Mouse (Mus musculus) adrenal gland, adult (tissue): ENCODE data around the gene Eif2b2.

Experiments used
- DNase-seq, 2 experiments: peaks; one replicate each; pipeline ENCODE4 v3.0.0; 2022 to 2023; ENCODE audit warnings: low spot score in 1 of 2; ENCODE audit not compliant: inconsistent age in 2 of 2

Eif2b2 gene

DNA sequence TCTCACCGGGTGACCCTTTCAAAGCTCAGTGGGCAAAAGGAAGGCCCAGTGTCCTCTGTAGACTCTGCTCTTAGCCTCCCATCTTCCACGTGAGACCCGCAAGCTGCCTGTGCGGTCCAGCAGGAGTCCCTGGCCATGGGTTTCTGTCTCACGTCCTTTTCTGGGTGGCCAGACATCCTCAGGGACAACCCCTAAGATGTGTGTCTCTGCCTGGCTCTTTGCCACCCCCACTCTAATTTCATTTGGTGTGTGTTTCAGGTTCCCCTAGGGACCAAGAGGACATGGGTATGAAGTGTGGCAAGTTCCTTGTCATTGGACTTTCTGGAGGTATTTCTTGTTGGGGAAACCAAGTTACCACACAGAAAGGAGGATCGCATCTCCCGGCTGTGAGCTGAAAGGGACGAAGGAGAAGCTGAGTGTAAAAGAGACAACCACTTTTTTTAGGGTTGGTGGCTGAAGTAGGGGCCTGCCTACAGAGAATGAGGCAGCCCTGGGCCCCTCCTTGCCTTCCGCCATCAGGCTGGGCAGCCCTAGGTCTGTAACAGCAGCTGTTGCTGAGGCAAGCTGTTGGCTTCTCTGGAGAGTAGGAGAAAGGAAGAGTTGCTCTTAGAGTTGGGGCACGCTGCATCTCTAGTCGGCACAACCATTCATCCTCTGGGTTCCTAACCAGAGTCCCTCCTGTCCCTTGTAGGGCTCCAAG, 25.2 kb upstream of the Eif2b2 start:
- DNase-seq, result no peak

DNA sequence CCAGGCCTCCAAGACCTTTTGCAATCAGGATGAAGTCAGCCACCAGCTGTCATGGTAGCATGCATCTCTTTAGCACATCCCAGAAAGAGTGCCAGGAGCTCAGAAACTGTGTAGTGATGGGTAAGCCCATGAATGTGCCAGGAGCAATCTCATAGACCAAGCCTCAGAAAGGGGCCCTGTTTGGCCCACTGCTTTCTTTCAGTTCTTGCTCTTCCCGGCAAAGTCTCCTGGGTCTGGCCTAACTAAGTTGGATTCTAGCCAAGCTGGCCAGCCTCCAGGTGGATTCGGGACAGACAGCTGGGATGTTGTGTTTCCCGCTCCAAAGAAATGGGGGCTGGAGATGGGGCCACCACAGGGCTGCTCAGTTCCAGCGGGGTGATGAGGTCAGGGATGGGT, 24.7 kb upstream of the Eif2b2 start:
- DNase-seq, result peak; percentile 61 to 79

- DNase-seq, result no peak
These were observed 24.2 kb upstream of the Eif2b2 start for GRCm38 (mm10) chr12:85195086-85195485.

DNA sequence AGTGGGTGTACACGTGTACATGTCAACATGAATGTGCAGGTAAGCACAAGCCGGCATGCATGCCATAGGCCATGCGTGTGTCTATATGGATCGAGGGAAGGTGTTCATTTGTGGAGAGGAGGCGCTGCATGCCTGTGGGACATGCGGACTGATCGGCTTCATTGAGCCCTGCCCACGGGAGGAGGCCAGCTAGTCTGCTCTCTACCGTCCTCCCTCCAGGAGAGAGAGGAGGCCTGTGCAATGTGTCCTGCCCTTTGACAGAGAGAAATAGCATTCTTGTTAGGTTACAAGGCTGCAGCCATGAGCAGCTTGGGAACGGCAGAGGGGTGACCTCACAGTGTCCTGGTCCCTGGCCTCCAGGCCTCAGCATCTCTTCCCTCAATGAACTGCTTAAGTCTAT, 23.1 kb upstream of the Eif2b2 start:
- peak; percentile 23 to 46 for DNase-seq

DNA sequence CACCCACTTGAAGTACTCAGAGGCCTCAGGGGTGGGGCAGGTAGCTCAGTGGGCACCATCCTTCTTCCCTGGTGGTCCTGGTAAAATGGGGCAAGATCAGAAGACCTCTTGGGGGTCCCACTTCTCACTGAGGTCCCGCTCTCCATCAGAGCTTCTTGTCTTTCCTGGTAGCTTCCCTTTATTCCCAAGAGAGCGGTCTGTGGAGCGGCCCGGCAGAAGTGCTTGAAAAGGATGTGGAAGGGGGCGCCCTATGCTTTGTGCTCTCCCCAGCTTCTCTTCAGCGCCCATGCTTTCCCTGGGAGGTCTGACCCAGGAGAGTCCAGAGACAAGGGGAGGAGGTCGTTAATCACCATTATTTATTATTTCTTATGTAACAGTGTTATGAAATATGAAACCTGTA, 21.9 kb upstream of the Eif2b2 start:
- DNase-seq, result no peak

DNA sequence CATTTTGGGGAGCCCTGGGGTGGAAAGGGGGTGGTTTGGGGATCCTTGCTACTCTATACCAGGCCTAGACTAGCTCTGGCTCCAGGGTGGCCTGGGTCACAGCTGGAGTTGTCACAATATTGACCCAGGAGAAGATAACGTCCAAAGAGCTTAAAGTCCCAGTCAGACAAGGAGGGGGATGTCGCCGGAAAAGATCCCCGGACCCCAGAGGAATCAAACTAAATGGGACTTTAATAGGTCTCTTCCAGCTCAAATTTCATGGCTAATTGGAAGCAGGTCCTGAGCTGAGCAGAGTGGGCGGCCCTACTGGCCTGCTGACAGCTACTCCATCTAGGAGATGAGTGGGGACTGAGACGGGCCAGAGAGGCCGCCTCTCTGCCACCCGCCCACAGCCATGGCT, 21.3 kb upstream of the Eif2b2 start:
- no peak for DNase-seq

GRCm38 (mm10) chr12:85199954-85200353, 19.3 kb upstream of the Eif2b2 start:
- DNase-seq, result no peak

- DNase-seq, result no peak
These were observed 18.1 kb upstream of the Eif2b2 start for GRCm38 (mm10) chr12:85200929-85201829.

GRCm38 (mm10) chr12:85201830-85202147, 17.5 kb upstream of the Eif2b2 start:
- no peak for DNase-seq

GRCm38 (mm10) chr12:85202191-85202590, 17.1 kb upstream of the Eif2b2 start:
- no peak for DNase-seq

DNA sequence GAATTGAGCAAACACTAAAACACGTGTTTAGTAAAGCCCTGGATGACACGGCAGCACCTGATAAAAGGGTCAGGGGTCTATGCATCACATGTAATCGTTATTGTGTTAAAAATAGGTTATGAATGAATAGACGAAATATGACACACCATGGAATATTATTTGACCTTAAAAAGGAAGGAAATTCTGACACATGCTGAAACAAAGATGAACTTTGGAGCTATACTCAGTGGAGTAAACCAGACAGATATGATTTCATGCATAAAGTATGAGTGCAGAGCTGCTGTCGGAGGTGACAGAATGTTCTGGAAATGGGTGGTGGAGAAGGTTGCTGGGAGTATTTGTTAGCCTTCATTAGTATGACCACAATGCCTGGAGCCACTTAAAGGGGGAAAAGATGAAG, 15.6 kb upstream of the Eif2b2 start:
- DNase-seq, result no peak

DNA sequence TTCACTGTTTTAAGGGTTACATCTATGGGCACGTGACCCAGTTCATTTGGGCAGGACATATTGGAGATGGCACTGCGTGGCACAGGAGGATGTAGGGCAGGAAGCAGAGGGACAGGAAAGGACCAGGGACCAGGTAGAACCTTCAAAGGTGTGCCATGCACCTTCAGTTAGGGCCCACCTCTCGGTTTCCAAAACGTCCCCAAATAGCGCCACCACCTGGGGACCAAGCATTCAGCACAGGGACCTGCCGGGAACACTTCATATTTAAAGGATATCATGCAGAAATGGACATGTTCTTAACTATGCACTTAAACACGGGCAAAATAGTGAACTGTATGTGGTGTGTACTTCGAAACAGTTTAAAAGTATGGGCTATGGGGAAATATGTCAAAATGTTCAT, 15.2 kb upstream of the Eif2b2 start:
- DNase-seq, result no peak

DNA sequence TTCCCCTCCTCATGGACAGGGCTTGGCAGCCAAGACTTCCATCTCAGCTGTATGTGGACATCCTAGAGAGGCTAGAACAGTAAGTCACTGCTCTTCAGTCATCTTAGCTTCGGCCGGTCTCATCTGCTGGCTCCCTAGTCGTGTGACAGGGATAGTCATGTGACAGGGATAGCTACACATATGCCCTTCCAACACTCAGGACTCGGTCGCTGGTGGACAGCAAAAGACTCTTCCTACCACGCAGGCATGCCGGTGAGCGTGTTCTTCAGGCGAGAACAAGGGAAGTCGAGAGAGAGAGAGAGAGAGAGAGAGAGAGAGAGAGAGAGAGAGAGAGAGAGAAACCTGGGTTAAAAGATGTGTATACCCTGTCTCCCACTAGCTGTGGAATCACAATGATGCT, 13.9 kb upstream of the Eif2b2 start:
- no peak for DNase-seq

DNA sequence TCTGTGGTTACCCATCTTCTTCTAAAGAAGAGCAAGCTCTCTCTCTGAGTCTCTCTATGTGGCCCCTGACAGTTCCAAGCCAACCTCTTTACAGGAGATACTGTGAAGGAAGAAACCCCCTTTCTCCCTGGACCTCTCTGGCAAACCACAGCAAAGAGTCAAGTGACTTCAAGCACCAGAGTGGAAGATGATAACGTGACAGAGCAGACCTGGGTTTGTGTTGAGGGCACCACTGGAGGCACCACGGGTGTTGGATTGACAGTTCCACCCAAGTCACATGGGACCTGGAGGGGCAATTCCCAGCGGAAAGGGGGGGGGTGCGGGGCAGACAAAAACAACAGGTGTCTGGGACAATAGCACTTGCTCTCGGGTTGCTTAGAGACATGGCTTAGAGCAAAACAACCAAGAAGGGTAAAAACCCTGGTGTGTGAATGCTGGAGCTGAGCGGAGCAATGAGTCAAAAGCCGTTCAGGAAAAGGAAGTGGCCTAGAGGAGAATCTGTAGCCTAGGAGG, 10.5 kb upstream of the Eif2b2 start:
- no peak for DNase-seq

DNA sequence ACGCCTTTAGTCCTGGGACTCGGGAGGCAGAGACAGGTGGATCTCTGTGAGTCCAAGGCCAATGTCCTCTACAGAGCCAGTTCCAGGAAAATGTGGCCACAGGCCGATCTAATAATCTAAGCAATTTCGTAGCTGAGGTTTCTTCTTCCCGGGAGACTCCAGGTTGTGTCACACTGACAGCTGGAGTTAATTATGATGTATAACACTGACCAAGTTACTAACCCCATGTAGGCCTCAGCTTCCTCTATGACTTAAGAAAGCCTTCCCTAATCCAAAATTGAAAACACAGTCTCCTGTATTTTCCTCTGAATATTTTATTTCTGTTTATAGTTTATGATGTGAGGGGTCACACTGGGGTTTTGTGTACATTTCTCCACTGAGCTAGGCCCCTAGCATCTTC, 4.2 kb upstream of the Eif2b2 start:
- DNase-seq, result no peak

DNA sequence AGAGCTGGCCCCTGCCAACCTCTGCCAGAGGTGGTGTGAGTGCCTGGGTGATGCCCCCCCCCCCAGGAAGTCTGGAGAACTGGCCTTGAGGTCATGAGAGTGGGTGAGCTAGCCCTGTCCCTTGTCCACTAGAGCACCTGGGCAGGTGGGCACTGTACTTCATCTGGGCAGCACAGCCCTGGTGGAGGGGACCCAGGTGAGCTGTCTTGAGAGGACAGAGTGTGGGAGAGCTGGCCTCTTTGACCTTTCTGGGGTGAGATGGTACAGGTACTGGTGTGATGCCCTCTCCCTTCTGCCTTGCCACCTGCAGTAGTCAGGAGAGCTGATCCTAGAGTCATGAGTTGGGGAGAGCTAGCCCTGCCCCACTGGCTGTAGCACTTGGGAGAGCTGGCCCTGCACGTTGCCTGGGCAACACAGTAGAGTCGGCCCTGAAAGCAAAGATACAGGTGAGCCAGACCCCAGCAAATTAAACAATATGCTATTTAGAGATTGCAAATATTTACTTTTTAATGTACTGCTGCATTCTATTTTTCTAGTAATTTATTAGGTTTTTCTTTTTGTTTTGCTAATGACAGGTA, 1.5 kb upstream of the Eif2b2 start:
- DNase-seq, result no peak

DNA sequence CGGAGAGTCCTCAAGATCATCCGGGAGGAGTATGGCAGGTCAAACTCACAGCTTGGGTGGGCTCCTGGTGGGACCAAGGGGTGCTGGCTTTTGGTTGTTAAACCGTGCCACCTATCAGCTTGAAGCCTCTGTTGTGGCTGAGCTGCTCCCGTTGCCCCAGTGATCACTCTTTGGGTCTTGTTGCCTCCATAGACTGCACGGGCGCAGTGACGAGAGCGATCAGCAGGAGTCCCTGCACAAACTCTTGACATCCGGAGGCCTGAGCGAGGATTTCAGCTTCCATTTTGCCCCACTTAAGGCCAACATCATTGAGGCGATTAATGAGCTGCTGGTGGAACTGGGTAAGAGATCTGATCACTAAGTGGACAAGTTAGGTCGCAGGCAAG, 617 bp downstream of the Eif2b2 start:
- DNase-seq, result no peak

- DNase-seq, result no peak
These were observed 7.9 kb downstream of the Eif2b2 start for GRCm38 (mm10) chr12:85227227-85227626.

GRCm38 (mm10) chr12:85227876-85228599, 8.8 kb downstream of the Eif2b2 start:
- DNase-seq, result no peak

DNA sequence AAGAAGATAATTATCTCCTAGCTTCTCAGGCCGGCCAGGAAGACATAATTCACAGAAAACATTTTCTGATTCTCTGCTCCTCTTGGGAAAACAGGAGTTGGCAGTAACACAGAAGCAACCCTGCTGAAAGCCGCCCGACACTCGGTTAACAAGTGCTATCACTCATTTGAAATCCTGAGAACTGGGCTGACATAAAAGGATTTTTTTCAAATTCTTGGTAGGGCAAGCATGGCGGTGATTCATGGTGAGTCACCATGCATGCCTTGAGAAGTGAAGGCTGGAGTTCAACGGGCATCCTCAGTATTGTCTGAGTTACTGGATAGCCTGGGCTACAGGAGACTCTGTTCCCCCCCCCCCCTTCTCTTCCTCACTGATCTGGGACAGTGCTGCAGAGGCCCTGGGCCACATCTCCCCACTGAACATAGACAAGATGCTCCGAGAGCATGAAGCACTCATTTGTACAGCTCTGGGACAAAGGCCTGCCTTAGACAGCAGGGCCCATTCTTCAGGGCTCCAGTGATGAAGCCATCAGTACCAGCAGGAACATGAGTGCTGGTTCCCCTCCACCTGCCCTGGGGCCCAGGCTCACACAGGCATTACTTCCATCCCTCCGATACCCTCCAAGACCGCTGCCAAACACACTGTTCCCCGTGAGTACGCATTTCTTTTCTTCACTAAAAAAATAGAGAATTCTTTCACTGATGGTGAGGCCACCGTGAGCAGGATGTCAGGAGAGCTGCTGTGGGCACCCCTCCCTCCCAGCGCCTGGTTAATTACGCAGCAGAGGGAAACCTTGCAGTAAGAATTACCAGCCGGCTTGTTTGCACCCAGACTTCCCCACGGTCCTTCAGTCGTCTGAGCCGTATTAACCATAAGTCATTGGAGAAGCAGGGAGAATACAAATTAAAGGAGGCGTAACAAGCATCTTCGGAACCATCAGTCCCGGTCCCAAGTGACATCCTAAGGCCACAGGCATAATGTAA, 14.4 kb downstream of the Eif2b2 start:
- DNase-seq, result peak; percentile 66 to 86
